21 mouse cellular contexts compared by ENCODE assay signal in genomic region chr15:78604255-78604654, GRCm38 (mm10). TPM values are rescaled to one million over a fixed set of nuclear protein-coding genes. Genes with fewer than 3 reads are reported as not detected.
DNase-seq lines count a peak whose midpoint lies in the region; TF ChIP-seq lines count a peak whose summit lies in the region.
"Had no signal": no experiment of that assay in that cellular context is flagged by ENCODE, and none has a peak within 500 bp of the region (broad histone marks: within the 10 kb centered on the region; RNA-seq: fewer than 3 reads in every experiment).

No protein-coding gene starts in this region.

- no peak overlapping the region for H3K4me3 ChIP-seq in C2C12 (ENCODE audit: insufficient read depth, poor library complexity, severe bottlenecking)
- no peak overlapping the region for H3K4me3 ChIP-seq in macrophage (ENCODE audit: inconsistent target)
- H3K4me3 ChIP-seq: embryonic facial prominence, embryonic 12.5 days; forebrain, embryonic 15.5 days; heart, embryonic 10.5 days; heart, embryonic 15.5 days; hindbrain, embryonic 13.5 days had no signal

- peak; percentile 60 for DNase-seq in thymus, postnatal 0 days (ENCODE audit: low spot score)
- peak; percentile 48 for DNase-seq in thymus, postnatal 4 days
- DNase-seq in lung, adult 18-20 months, result no peak
- DNase-seq in adrenal gland, postnatal 4 days (ENCODE audit: low spot score in 2 of 2), result no peak
- DNase-seq: adrenal gland, postnatal 10 days; cerebellum, adult 11-12 months; cerebellum, adult 9-10 months; cerebellum, postnatal 25 days; heart, adult 18-20 months; heart, postnatal 14 days had no signal

- no peak for TF ChIP-seq CTCF in C2C12 (IDR thresholded peaks at IDR 0.05; ENCODE audit: control insufficient read depth, insufficient read depth, insufficient read length)

- 87% methylated on average over 6 of the region's 6 CpGs for WGBS in macrophage (ENCODE audit: missing documents)

- no peak overlapping the region for H3ac ChIP-seq in C2C12 (ENCODE audit: control insufficient read depth, insufficient read length, low read depth)

- peak overlapping the region; percentile 7 for H3K27ac ChIP-seq in macrophage
- H3K27ac ChIP-seq: embryonic facial prominence, embryonic 12.5 days; forebrain, embryonic 15.5 days; heart, embryonic 10.5 days; heart, embryonic 15.5 days; hindbrain, embryonic 13.5 days had no signal

- H3K27me3 ChIP-seq in C2C12 (ENCODE audit: control insufficient read depth, insufficient read depth, insufficient read length), result peaks cover 29% of the 10 kb centered on the region
- H3K27me3 ChIP-seq: embryonic facial prominence, embryonic 12.5 days; forebrain, embryonic 15.5 days; heart, embryonic 15.5 days; hindbrain, embryonic 13.5 days had no signal

- H3K79me2 ChIP-seq in C2C12 (ENCODE audit: control insufficient read depth, insufficient read depth), result no peaks in the 10 kb centered on the region
- H3K79me2 ChIP-seq in macrophage (ENCODE audit: inconsistent target), result peaks cover 81% of the 10 kb centered on the region

- H3K36me3 ChIP-seq in C2C12 (ENCODE audit: control insufficient read depth, insufficient read depth) (no peaks in the 10 kb centered on the region), macrophage (ENCODE audit: inconsistent target) (peaks cover 53% of the 10 kb centered on the region)
- H3K36me3 ChIP-seq: embryonic facial prominence, embryonic 12.5 days; forebrain, embryonic 15.5 days; G1E; heart, embryonic 10.5 days; heart, embryonic 15.5 days; hindbrain, embryonic 13.5 days had no signal

- H3K79me3 ChIP-seq in C2C12 (ENCODE audit: low read depth), result no peaks in the 10 kb centered on the region

TF ChIP-seq in C2C12, 6 proteins besides CTCF, POLR2A, EP300 and RAD21:
- TF ChIP-seq CEBPB (IDR thresholded peaks at IDR 0.05; ENCODE audit: low read depth) (no peak), USF1 (IDR thresholded peaks at IDR 0.05; ENCODE audit: low read depth) (peak; percentile 18), MYOD1 (IDR thresholded peaks at IDR 0.05; ENCODE audit: control insufficient read depth, insufficient read length, low read depth) (no peak), MAX (IDR thresholded peaks at IDR 0.05) (no peak)

RNA-seq across cellular contexts. Expression of gene Cyth4, which starts 7.4 kb away (rescaled TPM):
- polyA plus RNA-seq in C2C12 (2012; fragmentation: generic; extraction: Trizol) (0.21 TPM), macrophage (2018) (240 to 319 TPM (median 275 TPM) in 3 replicates)
- total RNA-seq in macrophage (2018; cell fraction: chromatin; rRNA removed), result 1,000 to 10,000 TPM in 7 of 26 experiments, 100 to 1,000 TPM in 19; 198 to 1,124 (median 784) TPM
- 100 to 1,000 TPM; 130 to 274 (median 205) TPM for total RNA-seq in macrophage (2018; cell fraction: cytosol; rRNA removed)
- total RNA-seq in macrophage (2018; cell fraction: nucleus; rRNA removed), result 100 to 1,000 TPM; 127 to 775 (median 373) TPM
- polyA plus RNA-seq in thymus, postnatal 0 days (2015; fragmentation: Nextera tagmentation; extraction: Ambion mirVana), result 23.0 and 23.7 TPM in 2 replicates
- total RNA-seq in adrenal gland, postnatal 4 days (2021), result 1 to 10 TPM; 8.2 to 9.5 TPM

RNA-seq across cellular contexts. Expression of gene Rac2, which starts 31.7 kb away (rescaled TPM):
- polyA plus RNA-seq in C2C12 (2012; fragmentation: generic; extraction: Trizol) (not detected), macrophage (2018) (169 to 717 TPM (median 258 TPM) in 3 replicates)
- 100 to 1,000 TPM in 15 of 26 experiments, 10 to 100 TPM in 11; 32.8 to 268 (median 126) TPM for total RNA-seq in macrophage (2018; cell fraction: chromatin; rRNA removed)
- 100 to 1,000 TPM; 202 to 920 (median 428) TPM for total RNA-seq in macrophage (2018; cell fraction: cytosol; rRNA removed)
- 100 to 1,000 TPM in 18 of 26 experiments, 10 to 100 TPM in 8; 52.1 to 327 (median 189) TPM for total RNA-seq in macrophage (2018; cell fraction: nucleus; rRNA removed)
- polyA plus RNA-seq in thymus, postnatal 0 days (2015; fragmentation: Nextera tagmentation; extraction: Ambion mirVana), result 662 and 779 TPM in 2 replicates
- total RNA-seq in adrenal gland, postnatal 4 days (2021), result 10 to 100 TPM in 1 of 2 experiments, 1 to 10 TPM in 1; 9.4 to 10.4 TPM

RNA-seq across cellular contexts. Expression of gene Sstr3, which starts 59.8 kb away (rescaled TPM):
- not detected for polyA plus RNA-seq in C2C12 (2012; fragmentation: generic; extraction: Trizol)
- not detected for total RNA-seq in macrophage (2018; cell fraction: chromatin; rRNA removed)
- total RNA-seq in macrophage (2018; cell fraction: cytosol; rRNA removed), result not detected
- not detected for total RNA-seq in macrophage (2018; cell fraction: nucleus; rRNA removed)
- polyA plus RNA-seq in macrophage (2018), result not detected in 3 replicates
- polyA plus RNA-seq in thymus, postnatal 0 days (2015; fragmentation: Nextera tagmentation; extraction: Ambion mirVana), result 0.03 and 0.05 TPM in 2 replicates
- 1 to 10 TPM in 1 of 2 experiments, under 1 TPM in 1; 0.79 to 1.3 TPM for total RNA-seq in adrenal gland, postnatal 4 days (2021)
- total RNA-seq: gastrocnemius, adult 8-10 months; heart, adult 18-20 months; heart, postnatal 14 days; hematopoietic stem cell, adult 5-6 weeks had no signal
- polyA plus RNA-seq: embryonic facial prominence, embryonic 12.5 days; forebrain, embryonic 11.5 days; G1E; heart, embryonic 10.5 days had no signal

Comparison
In these comparisons a context has a peak if more than half of its experiments do, and no peak if none do; other contexts are left out.
1. DNase-seq: peak in thymus, postnatal 0 days (single experiment) and thymus, postnatal 4 days (single experiment); none in lung, adult 18-20 months (0 of 2) and adrenal gland, postnatal 4 days (0 of 2).
2. RNA of gene Cyth4, which starts 7.4 kb away (polyA plus RNA-seq): 240 to 319 TPM in macrophage and 23.0 to 23.7 TPM in thymus, postnatal 0 days; 0.21 TPM in C2C12 (single experiment); every median in the first group is over 10 times any median in the second.
3. RNA of gene Rac2, which starts 31.7 kb away (polyA plus RNA-seq): 169 to 717 TPM in macrophage and 662 to 779 TPM in thymus, postnatal 0 days; not detected in C2C12 (single experiment); every median in the first group is over 100 times any median in the second.